Mouse (Mus musculus) regulatory T cell (primary cell): ENCODE data around the gene Igsf9.

ENCODE experiments used
- in situ Hi-C: fragments of 300-600 bp; cut with MboI, MseI; formaldehyde crosslinking; loops from one replicate; pipeline ENCODE4 v1.15.1; 2025; ENCODE audit warnings: high pct_unique_total_duplicates

Igsf9 gene

DNA sequence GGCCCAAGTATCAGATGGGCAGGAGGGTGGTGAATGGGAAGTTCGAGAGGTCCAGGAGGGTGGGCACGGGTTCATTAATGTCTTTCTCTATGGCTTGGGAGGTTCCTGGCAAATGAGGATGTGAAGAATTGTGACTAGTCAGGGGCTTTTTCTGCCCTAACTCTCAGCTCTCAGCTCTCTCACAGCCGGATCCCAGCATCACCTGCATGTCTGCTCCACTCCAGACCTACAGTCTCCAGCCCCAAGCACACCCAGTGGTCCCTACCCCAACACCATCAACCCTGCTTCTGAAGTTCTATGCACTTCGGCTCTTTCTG is 32.6 kb downstream of the Igsf9 start:
- in situ Hi-C loops = loop anchor here (25.0 kb wide), 1 partner anchor 377 kb away; the partner anchor contains the start of genes Dcaf8 and Pex19

DNA sequence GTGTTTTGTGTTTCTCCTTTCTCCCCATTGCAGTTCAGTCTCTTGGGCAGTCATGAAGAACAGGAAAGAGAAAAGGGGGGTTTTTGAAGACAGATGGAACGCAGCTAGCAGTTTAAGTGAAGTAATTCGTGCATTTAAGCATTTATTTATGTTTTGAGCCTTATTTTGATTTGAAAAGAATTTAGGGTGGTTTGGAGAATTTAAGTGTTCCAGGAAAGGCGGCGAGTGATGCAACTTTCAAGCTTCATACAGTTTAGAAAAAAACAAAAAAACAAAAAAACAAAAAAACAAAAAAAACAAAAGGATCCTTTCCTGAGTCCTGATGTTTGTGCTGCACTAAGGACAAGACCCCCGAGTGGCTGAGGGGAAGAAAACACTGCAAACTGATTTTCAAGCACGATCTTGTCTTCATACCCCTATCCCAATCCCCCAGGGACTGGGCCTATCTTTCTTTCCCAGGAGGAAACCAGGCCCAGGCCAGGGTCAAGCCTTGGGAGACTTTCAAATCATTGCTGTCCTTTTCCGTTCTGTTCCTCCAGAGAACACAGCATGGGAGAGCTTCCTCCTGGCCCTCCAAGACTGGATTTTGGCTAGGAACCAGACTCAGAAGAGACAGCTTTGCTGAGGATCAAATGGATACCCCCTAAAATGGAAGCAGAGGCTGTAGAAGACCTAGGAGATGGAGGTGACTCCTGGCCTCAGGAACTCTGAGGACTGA is 33.1 kb downstream of the Igsf9 start:
- in situ Hi-C loops = loop anchor here (25.0 kb wide), 1 partner anchor 377 kb away; the partner anchor contains the start of genes Dcaf8 and Pex19

DNA sequence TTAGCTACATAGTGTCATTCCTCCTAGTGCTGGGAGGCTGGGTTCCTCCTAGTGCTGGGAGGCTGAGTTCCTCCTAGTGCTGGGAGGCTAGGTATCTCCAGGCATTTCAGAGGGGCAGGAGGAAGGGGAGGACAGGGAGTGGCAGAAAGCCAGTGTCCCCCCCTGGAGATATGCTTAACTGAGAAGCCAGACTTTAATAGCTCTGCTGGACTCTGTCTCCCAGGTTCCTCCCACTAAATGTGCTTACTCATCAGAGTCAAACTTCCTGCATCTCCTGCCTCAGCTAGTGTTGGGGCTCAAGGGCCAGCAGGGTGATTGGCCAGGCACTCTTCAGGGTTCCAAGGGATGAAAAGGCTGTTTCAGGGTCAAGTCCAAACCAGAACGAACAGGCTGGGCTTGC is 33.8 kb downstream of the Igsf9 start:
- in situ Hi-C loops = loop anchor here (25.0 kb wide), 1 partner anchor 378 kb away; the partner anchor contains the start of genes Dcaf8 and Pex19

DNA sequence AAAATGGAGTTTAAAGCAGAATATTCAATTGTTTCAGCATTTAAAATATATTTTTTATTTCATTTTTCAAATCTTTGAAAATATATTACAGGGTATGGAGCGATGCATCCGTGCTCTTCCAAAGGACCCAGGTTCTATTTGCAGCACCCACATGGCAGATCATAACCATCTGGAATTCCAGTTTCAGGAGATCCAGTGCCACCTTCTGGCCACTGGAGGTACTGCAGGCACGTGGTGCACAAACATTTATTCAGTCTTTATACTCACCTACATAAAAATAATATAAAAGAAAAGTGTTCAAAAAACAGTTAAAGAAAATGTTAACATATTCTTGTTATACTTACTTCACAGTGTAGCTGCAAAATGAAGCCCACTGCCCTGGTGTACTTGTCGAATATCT is 36.4 kb downstream of the Igsf9 start:
- in situ Hi-C loops = loop anchor here (25.0 kb wide), 1 partner anchor 381 kb away; the partner anchor contains the start of genes Dcaf8 and Pex19

DNA sequence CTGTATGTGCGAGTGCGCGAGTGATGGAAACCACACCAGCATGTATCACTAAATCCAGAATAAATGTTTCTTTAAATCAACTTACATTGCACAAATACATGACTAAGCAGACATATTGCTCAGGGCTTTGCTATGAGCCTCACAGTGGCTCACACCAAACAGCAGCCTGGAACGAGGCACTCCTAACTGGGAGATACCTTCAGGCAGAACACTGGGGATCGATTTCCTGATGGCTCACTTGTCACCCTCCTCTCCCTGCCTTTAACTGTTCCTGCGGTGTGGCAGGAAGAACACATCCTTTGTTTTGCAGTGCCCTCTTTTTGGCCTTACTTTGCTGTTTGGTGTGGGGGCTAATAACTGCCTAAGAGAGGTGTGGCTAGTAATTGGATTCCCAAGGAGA is 38.1 kb downstream of the Igsf9 start:
- in situ Hi-C loops = loop anchor here (25.0 kb wide), 1 partner anchor 382 kb away; the partner anchor contains the start of genes Dcaf8 and Pex19

DNA sequence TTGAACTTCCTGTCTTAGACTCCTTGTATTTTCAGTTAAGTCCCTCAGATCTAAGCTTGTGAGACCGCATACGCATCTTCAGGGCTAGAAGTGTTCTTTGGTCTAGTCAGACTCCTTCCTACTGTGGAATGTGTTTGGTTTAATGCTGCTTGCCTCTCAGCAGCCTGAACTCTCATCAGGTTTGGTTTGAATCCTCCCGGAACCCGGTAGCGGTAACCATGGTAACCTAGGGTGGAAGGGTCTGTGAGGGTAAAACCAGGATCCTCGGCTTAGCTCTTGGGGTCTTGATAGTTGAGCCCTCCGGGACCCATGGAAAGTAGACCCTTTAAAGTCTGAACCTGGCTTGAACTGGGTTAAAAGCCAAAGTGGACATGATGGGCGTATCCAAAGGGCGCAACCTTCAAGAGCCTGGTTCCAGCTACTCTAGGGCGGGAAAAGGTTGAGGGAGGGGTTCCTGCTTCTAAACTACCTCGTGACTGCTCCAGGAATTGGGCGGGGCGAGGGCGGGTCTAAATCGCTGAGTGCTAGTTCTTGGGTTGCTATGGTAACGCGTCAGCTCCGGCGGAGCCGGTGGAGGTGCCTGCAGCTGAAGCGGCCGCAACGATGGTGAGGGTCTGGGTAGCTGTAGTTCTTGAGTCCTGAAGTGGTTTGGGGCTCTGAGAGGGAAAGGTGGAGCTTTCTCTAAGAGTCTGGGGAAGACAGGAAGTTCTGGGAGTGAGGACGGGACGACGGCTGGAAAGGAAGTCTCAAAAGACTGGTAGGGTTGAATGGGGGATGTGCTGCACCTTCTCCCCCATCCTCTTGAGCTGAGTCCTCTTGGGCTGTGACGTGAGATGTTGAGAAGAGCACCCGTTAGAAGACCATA is 39.2 kb downstream of the Igsf9 start, which contains the start of gene Cfap45:
Gene Cfap45, plus strand, starts transcription at position 226 of the 865 bp plus-strand sequence.
- in situ Hi-C loops = loop anchor here (25.0 kb wide), 1 partner anchor 384 kb away; the partner anchor contains the start of genes Dcaf8 and Pex19

DNA sequence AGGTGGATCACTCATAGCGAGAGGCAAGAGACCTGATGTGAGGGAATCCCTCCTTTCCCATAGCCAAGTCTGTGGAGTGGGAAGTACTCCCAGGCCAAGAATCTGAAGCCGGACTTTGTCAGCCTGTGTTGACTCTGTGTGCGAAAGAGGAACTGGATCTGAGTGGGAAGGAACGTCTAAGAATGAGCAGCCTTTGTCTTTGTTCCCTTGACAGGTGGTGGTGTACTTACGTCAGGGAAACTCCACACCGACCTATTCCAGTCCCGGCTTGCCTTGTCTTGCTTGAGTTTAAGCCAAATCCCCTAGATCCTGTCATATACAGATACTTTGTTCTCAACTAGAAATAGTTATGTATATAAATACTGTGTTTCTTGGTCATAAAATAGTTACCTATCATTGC is 40.9 kb downstream of the Igsf9 start:
- in situ Hi-C loops = loop anchor here (25.0 kb wide), 1 partner anchor 385 kb away; the partner anchor contains the start of genes Dcaf8 and Pex19

DNA sequence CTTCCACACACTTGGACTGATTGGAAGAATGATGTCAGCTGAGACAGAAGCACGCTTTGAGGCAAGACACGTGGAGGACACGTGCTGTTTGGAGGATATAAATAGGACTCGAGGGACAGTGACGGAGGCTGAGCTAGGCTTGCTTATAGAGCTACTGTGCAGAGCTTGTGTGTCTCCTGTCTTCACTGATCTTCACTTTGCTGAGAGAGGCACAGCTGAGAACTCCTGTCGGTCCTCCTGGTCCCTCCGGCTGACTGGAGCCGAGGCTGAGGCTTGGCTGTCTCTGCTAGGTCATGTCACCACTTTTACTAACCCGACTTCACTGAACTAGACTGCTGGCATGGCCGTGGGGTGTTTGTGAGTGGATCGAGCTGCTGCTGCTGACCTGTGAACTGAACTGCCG is 42.1 kb downstream of the Igsf9 start:
- in situ Hi-C loops = loop anchor here (25.0 kb wide), 1 partner anchor 386 kb away; the partner anchor contains the start of genes Dcaf8 and Pex19

DNA sequence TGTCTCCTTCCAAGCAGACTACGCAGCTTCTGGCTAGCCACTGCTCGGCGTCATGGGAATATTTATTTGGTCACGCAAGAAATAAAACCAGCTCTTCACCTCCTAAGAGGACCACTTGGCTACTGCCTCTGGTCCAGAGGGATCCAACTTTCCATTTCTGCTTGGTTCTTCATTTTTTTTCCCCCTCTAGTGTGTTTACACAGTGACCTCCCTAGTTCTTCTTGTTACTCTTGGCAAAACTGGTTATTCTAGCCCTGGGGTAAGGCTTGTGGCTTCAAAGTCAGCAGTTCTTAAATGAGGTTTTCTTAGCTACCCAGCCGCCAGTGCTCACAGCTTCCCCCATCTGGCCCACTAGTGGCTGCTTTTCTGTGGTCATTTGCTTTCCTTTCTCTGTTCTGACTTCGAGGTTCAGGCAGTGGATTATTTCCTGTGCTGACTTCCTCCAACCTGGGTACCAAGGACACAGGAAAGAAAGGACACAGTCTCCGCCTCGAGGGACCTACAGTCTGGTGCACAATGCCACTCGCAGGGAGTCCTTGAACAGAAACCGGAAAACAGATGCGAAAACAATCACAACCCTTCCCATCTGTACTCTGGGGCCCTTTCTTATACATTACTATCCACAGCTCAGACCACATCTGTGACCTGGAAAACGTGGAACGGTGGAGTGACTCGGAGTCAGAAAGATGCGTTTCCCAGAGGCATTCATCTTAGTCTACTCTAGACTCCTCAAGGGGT is 43.6 kb downstream of the Igsf9 start:
- in situ Hi-C loops = loop anchor here (5.0 kb wide), 1 partner anchor 107 kb away; the partner anchor contains the start of gene Dusp23

DNA sequence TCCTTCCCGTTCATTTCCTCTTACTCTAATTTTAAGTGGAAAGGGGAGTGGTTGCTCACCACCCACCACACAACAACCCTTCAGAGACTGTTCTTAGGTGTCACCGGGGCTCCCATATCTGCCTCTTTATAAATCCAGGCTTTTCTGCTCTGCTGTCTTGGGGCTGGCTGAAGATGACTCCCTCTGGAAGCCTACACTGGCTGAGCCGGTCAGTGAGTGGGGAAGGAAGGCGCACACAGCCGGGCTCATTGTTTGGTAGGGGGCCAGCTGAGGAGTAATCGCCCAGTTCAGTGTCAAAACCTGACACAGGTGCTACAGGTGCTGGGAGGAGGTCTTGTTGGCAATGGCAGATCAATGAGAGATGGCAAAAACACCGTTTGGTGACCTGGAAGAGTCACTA is 44.4 kb downstream of the Igsf9 start:
- in situ Hi-C loops = loop anchor here (5.0 kb wide), 1 partner anchor 106 kb away; the partner anchor contains the start of gene Dusp23

DNA sequence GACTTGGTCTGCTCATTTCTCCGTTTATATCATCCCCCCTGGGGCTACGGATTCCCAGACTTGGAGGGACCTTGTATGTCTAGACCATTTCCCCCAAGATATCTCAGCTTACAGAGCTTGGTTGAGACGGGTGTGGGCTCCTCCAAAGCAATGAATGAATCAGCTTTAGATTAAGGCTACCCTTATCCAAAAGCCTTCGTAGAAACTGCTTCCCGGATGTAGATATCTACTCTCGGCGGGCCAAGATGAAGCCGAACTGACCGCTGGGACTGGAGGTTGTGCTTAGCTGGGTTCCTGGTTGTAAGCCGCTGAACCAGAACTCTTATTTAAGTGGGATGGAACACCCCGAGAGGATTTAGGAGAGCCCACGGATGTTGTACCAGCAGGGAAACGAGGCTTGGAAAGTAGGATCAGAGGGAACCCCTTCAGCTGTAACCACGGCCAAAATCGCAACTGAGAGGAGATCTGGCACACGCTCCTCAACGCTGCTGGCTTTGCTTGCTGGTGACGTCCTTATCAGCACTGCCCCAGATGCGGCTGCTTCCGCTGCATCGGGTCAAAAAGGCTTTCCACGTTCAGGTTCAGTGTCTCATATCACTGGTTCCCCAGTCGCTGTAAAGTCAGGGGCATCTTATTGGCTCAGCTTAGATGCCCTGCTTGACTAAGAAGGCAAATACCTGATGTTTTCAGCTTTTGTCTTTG is 44.9 kb downstream of the Igsf9 start:
- in situ Hi-C loops = loop anchor here (5.0 kb wide), 1 partner anchor 106 kb away; the partner anchor contains the start of gene Dusp23

DNA sequence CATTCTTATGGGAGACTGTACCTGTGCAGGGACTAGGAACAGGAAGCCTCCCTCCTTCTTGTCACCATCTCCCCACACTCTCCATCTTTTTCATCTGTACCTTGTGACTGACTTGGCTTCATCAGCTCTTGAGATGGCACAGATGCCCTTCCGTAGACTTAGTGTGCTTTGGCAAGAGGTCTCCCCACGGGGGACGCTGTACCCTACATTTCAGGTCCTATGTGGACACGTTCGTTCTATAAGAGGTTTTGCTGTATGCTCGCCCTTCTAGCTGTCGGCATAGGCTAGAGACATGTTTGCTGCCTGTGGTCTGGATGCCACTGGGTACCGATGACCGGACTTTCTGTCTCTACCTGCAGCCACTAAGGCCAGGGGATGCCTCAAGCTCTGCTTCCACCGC is 45.8 kb downstream of the Igsf9 start:
- in situ Hi-C loops = loop anchor here (5.0 kb wide), 1 partner anchor 105 kb away; the partner anchor contains the start of gene Dusp23

DNA sequence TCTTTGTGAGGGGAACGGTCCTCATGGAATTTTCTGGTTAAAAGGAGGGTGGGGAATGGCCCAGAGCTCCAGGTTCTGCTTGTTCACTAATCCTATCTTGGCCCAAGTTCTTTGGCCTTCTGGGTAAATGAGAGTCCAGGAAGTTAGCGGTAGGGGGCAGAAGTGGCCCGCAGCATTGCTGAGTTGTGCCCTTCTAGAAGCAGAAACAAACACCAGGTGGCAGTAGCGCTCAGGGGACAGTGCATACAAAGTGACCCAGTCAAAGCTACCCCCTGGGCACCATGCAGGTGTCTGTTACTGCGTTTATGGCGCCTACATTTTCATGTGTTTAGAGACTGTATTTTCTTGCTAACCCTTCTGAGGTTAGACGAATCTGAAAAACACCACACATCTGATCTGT is 47.1 kb downstream of the Igsf9 start:
- in situ Hi-C loops = loop anchor here (5.0 kb wide), 1 partner anchor 104 kb away; the partner anchor contains the start of gene Dusp23

DNA sequence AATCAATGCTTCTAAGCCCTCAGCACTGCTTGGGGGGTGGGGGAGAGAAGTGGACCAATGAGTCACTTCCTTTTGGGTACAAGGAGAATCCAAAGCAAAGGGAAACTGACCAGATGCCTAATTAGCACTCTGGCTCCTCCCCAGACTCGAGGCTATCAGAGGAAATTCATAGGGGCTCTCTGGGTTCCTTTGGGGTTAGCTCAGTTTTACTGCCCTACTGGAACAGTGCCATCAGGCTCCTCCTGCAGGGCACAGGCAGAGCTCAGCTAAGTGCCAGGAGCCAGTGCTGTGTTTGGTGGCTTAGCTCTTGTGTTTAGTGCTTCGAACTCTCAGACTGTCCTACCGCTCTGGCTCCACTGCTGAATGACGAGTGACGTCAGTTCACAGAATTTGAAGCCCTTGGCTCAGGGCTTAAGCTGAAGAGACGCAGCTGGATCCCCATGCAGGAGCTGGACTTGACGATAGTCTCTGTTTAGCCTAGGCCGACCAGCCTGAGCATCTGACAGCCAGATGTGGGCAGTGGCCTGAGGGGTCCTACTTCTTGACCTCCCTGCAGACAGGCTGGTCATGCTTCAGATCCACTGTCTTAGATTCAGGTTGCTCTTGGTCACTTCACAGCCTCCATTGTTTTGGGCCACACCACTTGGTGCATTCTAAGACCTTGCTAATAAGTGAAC is 49.1 kb downstream of the Igsf9 start:
- in situ Hi-C loops = no loop called here

DNA sequence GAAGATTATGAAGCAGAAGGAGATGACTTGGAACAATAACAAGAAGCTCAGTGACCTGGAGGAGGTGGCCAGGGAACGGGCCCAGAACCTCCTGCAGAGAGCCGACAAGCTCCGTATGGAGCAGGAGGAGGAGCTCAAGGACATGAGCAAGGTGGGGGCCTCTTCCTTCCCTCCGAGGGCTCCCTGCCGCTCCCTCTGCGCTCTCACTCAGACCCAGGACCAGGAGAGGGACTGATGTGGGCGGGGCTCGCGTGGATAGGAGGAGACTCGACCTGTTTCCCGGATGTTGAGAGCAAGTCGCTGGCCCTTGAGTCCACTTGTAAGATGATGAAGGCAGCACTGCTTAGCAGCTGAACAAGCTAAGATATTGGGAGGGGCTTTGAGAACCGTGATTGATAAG is 51.0 kb downstream of the Igsf9 start:
- in situ Hi-C loops = no loop called here

DNA sequence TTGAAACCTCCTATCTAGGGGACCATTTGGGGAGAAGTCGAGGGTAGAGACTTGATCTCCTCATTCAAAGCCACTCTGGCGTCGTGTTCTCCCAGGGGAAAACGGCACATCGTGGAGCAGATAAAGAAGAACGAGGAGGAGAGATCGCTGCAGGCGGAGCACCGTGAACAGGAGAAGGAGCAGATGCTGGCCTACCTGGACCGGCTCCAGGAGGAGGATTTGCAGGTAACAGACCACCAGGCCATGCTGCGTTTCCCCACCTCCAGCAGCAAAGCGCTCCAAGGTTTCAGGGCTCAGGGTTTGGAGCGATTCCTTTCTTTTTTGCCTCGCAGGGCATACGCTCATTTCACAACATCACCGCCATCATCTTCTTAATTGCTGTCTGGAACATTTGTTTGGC is 53.5 kb downstream of the Igsf9 start:
- in situ Hi-C loops = no loop called here

DNA sequence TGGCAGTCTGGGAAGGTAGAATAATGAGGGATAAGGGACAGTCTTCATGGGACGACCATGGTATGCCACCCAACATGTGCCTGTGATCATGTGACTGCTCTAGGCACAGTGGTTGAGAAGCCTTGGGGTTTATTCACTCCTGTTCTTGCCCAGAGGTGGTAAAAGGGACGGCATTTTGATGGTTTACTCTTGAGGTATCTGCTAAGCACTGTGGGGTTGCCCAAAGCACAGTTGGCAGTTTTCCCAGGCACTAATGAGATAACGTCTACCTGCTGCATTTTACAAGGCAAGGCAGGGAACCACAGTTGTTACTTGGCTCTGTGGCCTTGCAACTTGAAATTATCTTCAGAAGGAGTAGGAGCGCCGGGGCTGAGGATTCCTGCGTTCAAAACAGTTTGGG is 58.2 kb downstream of the Igsf9 start:
- in situ Hi-C loops = no loop called here

DNA sequence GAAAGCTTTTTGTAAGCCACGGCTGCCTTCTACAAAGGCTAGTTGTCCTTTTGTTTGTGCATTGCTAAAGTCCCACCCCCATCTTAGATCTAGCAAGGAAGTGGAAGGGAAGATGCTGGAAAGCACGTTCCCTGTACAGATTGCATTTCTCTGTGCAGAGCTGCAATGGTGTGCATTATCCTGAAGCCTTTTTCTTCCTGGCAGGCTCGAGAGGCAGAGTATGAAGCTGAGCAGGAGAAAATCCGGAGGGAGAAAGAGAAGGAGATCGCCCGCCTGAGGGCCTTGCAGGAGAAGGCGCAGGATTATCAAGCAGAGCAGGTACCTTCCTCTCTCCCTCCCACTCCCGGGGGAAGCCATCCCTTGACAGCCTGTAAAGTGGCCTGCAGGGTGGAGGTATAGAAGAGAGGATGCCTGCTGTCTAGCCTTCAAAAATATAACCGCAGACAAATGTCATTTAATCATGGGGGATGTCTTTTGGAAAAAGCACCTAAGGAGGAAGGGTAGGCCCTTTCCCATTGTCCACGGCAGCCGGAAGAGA is 58.8 kb downstream of the Igsf9 start:
- in situ Hi-C loops = no loop called here

DNA sequence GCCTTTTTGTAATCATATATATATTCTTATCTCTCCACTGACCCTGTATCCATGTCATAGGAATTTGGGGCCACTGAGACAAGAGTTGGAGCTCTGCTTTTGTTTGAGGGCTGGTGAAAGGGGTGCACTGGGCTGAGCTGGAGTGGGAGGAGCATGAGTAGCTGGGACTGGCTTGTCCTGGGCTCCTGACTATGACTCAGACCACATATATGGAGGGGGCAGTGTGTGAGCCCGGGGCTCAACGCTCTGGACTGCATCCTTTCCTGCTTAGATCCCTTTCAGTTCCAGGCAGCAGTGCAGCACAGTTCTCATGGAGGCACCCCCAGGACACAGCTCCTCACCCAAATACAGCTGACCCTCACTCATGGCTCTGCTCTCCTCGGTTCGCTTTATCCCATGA is 64.5 kb downstream of the Igsf9 start:
- in situ Hi-C loops = no loop called here
